In the genomic region with DNA sequence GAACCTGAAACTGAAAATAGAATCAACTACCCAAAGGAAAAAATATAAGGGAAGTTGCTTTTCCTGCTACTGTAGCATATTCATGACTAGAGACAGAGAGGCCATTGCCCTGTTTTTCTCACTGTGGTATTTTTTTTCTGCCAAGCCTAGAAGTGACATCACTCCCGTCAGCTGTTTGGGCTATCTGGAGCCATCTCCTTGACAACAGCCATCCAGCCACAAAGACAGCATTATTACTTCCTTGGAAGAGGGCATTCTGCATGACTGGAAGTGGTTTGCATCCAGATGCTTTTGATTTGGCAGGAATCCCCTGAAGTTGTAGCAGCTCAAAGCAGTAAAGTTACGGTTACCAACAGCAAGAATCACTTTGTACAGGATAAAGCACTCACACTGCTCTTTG, we compare ENCODE assay signal across 8 mouse cellular contexts. TPM values are rescaled to one million over a fixed set of nuclear protein-coding genes. Genes with fewer than 3 reads are reported as not detected.
DNase-seq lines count a peak whose midpoint lies in the region; ATAC-seq lines count a peak whose summit lies in the region.

No protein-coding gene starts in this region.

- no peak overlapping the region for H3K9ac ChIP-seq in heart, embryonic 12.5 days

- DNase-seq in cerebellum, adult 11-12 months: peak; percentile 40
- peak; percentile 58 to 79 for DNase-seq in right cerebral cortex, postnatal 10 days (ENCODE audit: low spot score in 2 of 2)
- no peak for DNase-seq in right cerebral cortex, postnatal 25 days
- peak; percentile 23 to 59 for DNase-seq in left cerebral cortex, postnatal 14 days (ENCODE audit: low spot score in 2 of 2)
- no peak for DNase-seq in thymus, postnatal 10 days (ENCODE audit: low spot score in 2 of 2)

- no peaks in the 10 kb centered on the region for H3K27me3 ChIP-seq in heart, embryonic 12.5 days (replicated peaks)

- H3K27ac ChIP-seq in heart, embryonic 12.5 days (ENCODE audit: poor library complexity, severe bottlenecking): no peak overlapping the region

- H3K4me2 ChIP-seq in heart, embryonic 12.5 days: no peak overlapping the region

- H3K36me3 ChIP-seq in heart, embryonic 12.5 days: no peaks in the 10 kb centered on the region

- 64% methylated on average over 2 of the region's 2 CpGs for WGBS in heart, embryonic 12.5 days

- intact Hi-C loops in left cerebral cortex, postnatal 14 days (cut with DNase I): no loop called here

- peaks cover 7% of the 10 kb centered on the region for H3K4me1 ChIP-seq in heart, embryonic 12.5 days (replicated peaks)

- no peaks in the 10 kb centered on the region for H3K9me3 ChIP-seq in heart, embryonic 12.5 days (replicated peaks)

- no peak overlapping the region for H3K4me3 ChIP-seq in heart, embryonic 12.5 days

- ATAC-seq in cerebellum, adult (ENCODE audit: insufficient number of reproducible peaks, low FRiP score, low TSS enrichment): no peak
- ATAC-seq in heart, embryonic 12.5 days (ENCODE audit: insufficient number of reproducible peaks, low FRiP score): no peak
- no peak for ATAC-seq in megakaryocyte, adult 5-6 weeks (ENCODE audit: poor library complexity, severe bottlenecking)

RNA-seq across cellular contexts. Expression of gene Cdk5rap2, which starts 1.9 kb away (rescaled TPM):
- total RNA-seq in left cerebral cortex, postnatal 14 days (2021): 1 to 10 TPM; 7.1 to 8.9 TPM
- 16.3 and 16.8 TPM in 2 replicates for polyA plus RNA-seq in heart, embryonic 12.5 days (2016; fragmentation: Nextera tagmentation; extraction: Ambion mirVana)
- 10.9 and 11.4 TPM in 2 replicates for total RNA-seq in megakaryocyte, adult 5-6 weeks (2015)
- total RNA-seq in megakaryocyte, adult 5-6 weeks (2017): 25.9 and 26.3 TPM in 2 replicates

Comparison
In these comparisons a context has a peak if more than half of its experiments do, and no peak if none do; other contexts are left out.
1. DNase-seq: peak in cerebellum, adult 11-12 months (single experiment), right cerebral cortex, postnatal 10 days (2 of 2) and left cerebral cortex, postnatal 14 days (2 of 2); none in right cerebral cortex, postnatal 25 days (single experiment) and thymus, postnatal 10 days (0 of 2).